Mouse (Mus musculus) lung, embryonic 14.5 days (tissue): ENCODE data around the gene Pmel. TPM values are rescaled to one million over a fixed set of nuclear protein-coding genes. Genes with fewer than 3 reads are reported as not detected.
A peak's percentile ranks its signal among the peaks of the same experiment; 100 is the strongest.

ENCODE experiments used
- ATAC-seq: fragments of 200-750 bp; cut with Nextera tagmentation; 2 replicates; pipeline ENCODE4 v1.8.0; 2017; ENCODE audit warnings: mild to moderate bottlenecking, moderate TSS enrichment, moderate library complexity; ENCODE audit not compliant: insufficient read depth
- DNase-seq: peaks from one replicate; pipeline ENCODE4 v3.0.0-alpha.2; 2015
- H3K27ac ChIP-seq: fragments of 300-500 bp; sonication (generic); 2 replicates; pipeline ENCODE4 v1.5.1; 2014; ENCODE audit warnings: low read depth, mild to moderate bottlenecking, moderate library complexity
- H3K27me3 ChIP-seq: fragments of 300-500 bp; sonication (generic); 2 replicates; pipeline ENCODE4 v1.6.1; 2014; ENCODE audit warnings: low read length, control low read depth; ENCODE audit not compliant: insufficient read depth
- H3K36me3 ChIP-seq: fragments of 300-500 bp; sonication (generic); 2 replicates; pipeline ENCODE4 v1.6.1; 2014; ENCODE audit warnings: control low read depth; ENCODE audit not compliant: insufficient read depth
- H3K4me1 ChIP-seq: fragments of 300-500 bp; sonication (generic); 2 replicates; pipeline ENCODE4 v1.6.1; 2014; ENCODE audit warnings: antibody characterized with exemption, control low read depth; ENCODE audit not compliant: insufficient read depth
- H3K4me2 ChIP-seq: fragments of 300-500 bp; sonication (generic); 2 replicates; pipeline ENCODE4 v1.6.1; 2014; ENCODE audit warnings: mild to moderate bottlenecking
- H3K4me3 ChIP-seq: fragments of 300-500 bp; sonication (generic); 2 replicates; pipeline ENCODE4 v1.5.1; 2014; ENCODE audit warnings: low read depth, low read length
- H3K9ac ChIP-seq: fragments of 300-500 bp; sonication (generic); 2 replicates; pipeline ENCODE4 v1.6.1; 2014
- H3K9me3 ChIP-seq: fragments of 300-500 bp; sonication (generic); 2 replicates; pipeline ENCODE4 v1.6.1; 2016; ENCODE audit warnings: low read depth, low read length, control low read depth
- CTCF ChIP-seq: IDR thresholded peaks from 2 replicates; pipeline ENCODE4 v1.5.1; 2016; ENCODE audit warnings: antibody characterized with exemption, low read depth
- WGBS: fragments of 180-500 bp; shearing (Covaris S2); extraction: QIAGEN DNeasy Blood & Tissue Kit; methylation state at CpG from one replicate; pipeline ENCODE4 v1.1.7; 2014; 5-methylcytosine and 5-hydroxymethylcytosine counted together
- polyA plus RNA-seq: library from polyadenylated mRNA; unstranded; fragments of >200 nt; fragmentation: Nextera tagmentation; extraction: Ambion mirVana; gene quantifications from 2 replicates; pipeline ENCODE4 v1.2.1, GENCODE M21; 2014

Pmel gene
- polyA plus RNA-seq, 1 experiment from 2014 or later, result 1.4 TPM

- Histone ChIP-seq H3K9ac (peak overlapping the region; percentile 86), H3K27me3 (no peaks in the 10 kb centered on the region), H3K4me3 (peak overlapping the region; percentile 72), H3K27ac (peak overlapping the region; percentile 98), H3K36me3 (peaks cover 9% of the 10 kb centered on the region; the same call in 1 of the 2 replicates), H3K4me2 (peak overlapping the region; percentile 91), H3K4me1 (peaks cover 11% of the 10 kb centered on the region; the same call in 1 of the 2 replicates), H3K9me3 (no peaks in the 10 kb centered on the region)
- ATAC-seq, result peak; percentile 82
- peak; percentile 92 for DNase-seq
- peak; percentile 56 for TF ChIP-seq CTCF
- under 1% methylated on average over 37 of the region's 37 CpGs for WGBS
These were observed 44.4 kb downstream of the Pmel start for GRCm38 (mm10) chr10:128748252-128748864.

Other genes starting within 250 kb of the Pmel start
- gene Smarcc2, start 244.9 kb upstream of the Pmel start, polyA plus RNA-seq, result 81.1 and 89.6 TPM in 2 replicates
- 1,221 and 1,238 TPM in 2 replicates for gene Myl6, start 210.1 kb upstream of the Pmel start, polyA plus RNA-seq
- 3.0 and 4.4 TPM in 2 replicates for gene Myl6b, start 205.5 kb upstream of the Pmel start, polyA plus RNA-seq
- 21.5 and 23.0 TPM in 2 replicates for gene Esyt1, start 178.3 kb upstream of the Pmel start, polyA plus RNA-seq
- gene Zc3h10, start 156.4 kb upstream of the Pmel start, polyA plus RNA-seq, result 11.0 and 14.5 TPM in 2 replicates
- gene Rpl41, start 154.9 kb upstream of the Pmel start, polyA plus RNA-seq, result 4,697 and 4,895 TPM in 2 replicates
- gene Pa2g4, start 138.2 kb upstream of the Pmel start, polyA plus RNA-seq, result 240 and 244 TPM in 2 replicates
- gene Erbb3, start 114.5 kb upstream of the Pmel start, polyA plus RNA-seq, result 20.2 and 22.9 TPM in 2 replicates
- gene Rps26, start 77.4 kb upstream of the Pmel start, polyA plus RNA-seq, result 1,029 and 1,115 TPM in 2 replicates
- 2.0 and 3.5 TPM in 2 replicates for gene Ikzf4, start 58.2 kb upstream of the Pmel start, polyA plus RNA-seq
- 9.3 and 9.8 TPM in 2 replicates for gene Suox, start 30.1 kb upstream of the Pmel start, polyA plus RNA-seq
- gene Rab5b, start 7.9 kb upstream of the Pmel start, polyA plus RNA-seq, result 63.6 and 66.8 TPM in 2 replicates
- 105 and 109 TPM in 2 replicates for gene Cdk2, start 836 bp downstream of the Pmel start, polyA plus RNA-seq
- 6.9 and 7.0 TPM in 2 replicates for gene Dgka, start 40.7 kb downstream of the Pmel start, polyA plus RNA-seq
- gene Pym1, start 43.7 kb downstream of the Pmel start, polyA plus RNA-seq, result 37.4 and 39.1 TPM in 2 replicates
- gene Mmp19, start 86.7 kb downstream of the Pmel start, polyA plus RNA-seq, result 1.5 and 2.1 TPM in 2 replicates
- gene Dnajc14, start 99.9 kb downstream of the Pmel start, polyA plus RNA-seq, result 34.9 and 38.2 TPM in 2 replicates
- gene Tmem198b, start 100.2 kb downstream of the Pmel start, polyA plus RNA-seq, result 12.1 and 15.1 TPM in 2 replicates
- gene Sarnp, start 113.1 kb downstream of the Pmel start, polyA plus RNA-seq, result 223 and 227 TPM in 2 replicates
- 55.8 and 63.9 TPM in 2 replicates for gene Ormdl2, start 117.5 kb downstream of the Pmel start, polyA plus RNA-seq
- gene Gdf11, start 187.5 kb downstream of the Pmel start, polyA plus RNA-seq, result 3.5 and 4.5 TPM in 2 replicates
- gene Cd63, start 196.8 kb downstream of the Pmel start, polyA plus RNA-seq, result 458 and 459 TPM in 2 replicates
- 10.5 and 12.5 TPM in 2 replicates for gene Rdh5, start 218.7 kb downstream of the Pmel start, polyA plus RNA-seq
- gene Bloc1s1, start 219.8 kb downstream of the Pmel start, polyA plus RNA-seq, result 175 and 180 TPM in 2 replicates
- gene Itga7, start 229.6 kb downstream of the Pmel start, polyA plus RNA-seq, result 1.5 and 2.1 TPM in 2 replicates